Mouse (Mus musculus) Patski (cell line): ENCODE measurements at regions not wholly inside any gene's neighbourhood (a gene's known extent, or its start where the extent isn't known, plus 50 kb on each side); places are given as distances from the start of the nearest gene placed in this dataset.

Source experiments
- ATAC-seq: fragments of 100-300 bp; one replicate; pipeline ENCODE4 v1.8.0; 2021
- CTCF ChIA-PET: fragments of 350-600 bp; sonication (Branson Sonifier 250); formaldehyde crosslinking; loops from one replicate; lab custom pipeline; 2022; ENCODE audit warnings: inconsistent platforms; lab: Charles Lee
- POLR2A ChIA-PET: fragments of 350-600 bp; sonication (Branson Sonifier 250); formaldehyde crosslinking; loops from one replicate; lab custom pipeline; 2022; ENCODE audit warnings: antibody characterized with exemption, inconsistent platforms; lab: Charles Lee
- DNase-seq: peaks from one replicate; pipeline ENCODE4 v3.0.0-alpha.2; 2011; ENCODE audit warnings: low read depth, low spot score
- H3K27me3 ChIP-seq: fragments of 371-371 bp; one replicate; pipeline ENCODE4 v1.5.1; 2021
- CTCF ChIP-seq: fragments of 100-300 bp; IDR thresholded peaks from one replicate; pipeline ENCODE4 v1.5.1; 2021
- in situ Hi-C: fragments of 300-500 bp; cut with MboI; formaldehyde crosslinking; loops from 3 replicates; pipeline ENCODE4 v1.11.1; 2018; ENCODE audit warnings: low pct_unique_long_range_greater_than_20kb, mixed read lengths

- ChIA-PET POLR2A (interaction anchor here (1.5 kb wide), 1 partner anchor 36 kb away, joined by 4 read pairs; no protein-coding TSS in a partner anchor), CTCF (interaction anchor here (0.8 to 1.1 kb wide), 2 partner anchors 102 to 231 kb away, joined by 3 to 4 read pairs; no protein-coding TSS in a partner anchor)
- DNase-seq: no peak
- no peaks in the 10 kb centered on the region for H3K27me3 ChIP-seq
- in situ Hi-C loops: loop anchor here (10.0 kb wide), 2 partner anchors 179 to 459 kb away; no protein-coding TSS in a partner anchor
- TF ChIP-seq CTCF: no peak
- ATAC-seq: peak; percentile 90
Measured at GRCm38 (mm10) chr17:83276000-83276891, 61.2 kb downstream of the Pkdcc start.

DNA sequence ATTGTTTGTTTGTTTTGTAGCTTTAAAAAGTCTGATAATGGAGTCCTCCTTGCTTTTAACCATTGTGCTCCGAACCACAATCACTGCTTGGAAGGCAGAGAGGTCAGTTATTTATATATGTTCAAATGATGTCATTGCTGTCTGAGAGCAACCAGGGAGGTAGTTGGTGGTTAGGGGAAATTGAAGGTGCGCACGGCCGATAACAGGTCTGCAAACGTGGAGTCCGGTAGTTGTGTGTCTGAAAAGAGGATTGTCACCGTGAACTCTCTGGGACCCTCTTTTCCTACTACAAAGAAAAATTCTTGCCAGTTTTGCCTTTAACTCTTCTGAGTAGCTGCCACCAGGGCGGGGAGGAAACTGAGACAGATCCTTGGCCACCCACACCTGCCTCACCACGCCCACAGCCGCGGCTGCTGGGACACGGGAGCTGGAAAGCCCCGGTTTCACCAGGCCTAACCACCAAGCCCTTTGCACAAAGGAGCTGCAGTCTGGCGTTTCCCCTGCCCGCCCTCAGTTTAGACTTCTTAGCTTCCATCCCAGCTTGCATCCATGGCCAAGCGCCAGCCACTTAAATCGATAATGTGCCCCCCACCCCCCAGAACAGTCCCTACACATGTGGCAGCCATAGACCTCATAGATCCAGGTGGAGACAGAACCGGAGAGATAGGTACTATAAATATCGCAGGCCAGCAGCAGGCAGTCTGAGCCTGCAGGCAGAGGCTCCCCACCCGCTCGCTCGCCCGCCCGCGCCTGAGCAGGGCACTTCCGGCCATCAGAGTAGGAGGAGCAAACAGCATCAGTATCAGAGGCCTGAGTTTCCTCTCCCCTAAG is 62.2 kb downstream of the Pkdcc start:
- TF ChIP-seq CTCF: no peak
- no peaks in the 10 kb centered on the region for H3K27me3 ChIP-seq
- POLR2A ChIA-PET: no interaction called here
- DNase-seq: no peak
- CTCF ChIA-PET: interaction anchor here (1.0 to 1.6 kb wide), 2 partner anchors 12 to 14 kb away, joined by 3 read pairs; no protein-coding TSS in a partner anchor
- in situ Hi-C loops: loop anchor here (10.0 kb wide), 2 partner anchors 177 to 457 kb away; no protein-coding TSS in a partner anchor
- ATAC-seq: no peak

GRCm38 (mm10) chr17:83277948-83278924 is 63.1 kb downstream of the Pkdcc start:
- ATAC-seq: no peak
- in situ Hi-C loops: loop anchor here (10.0 kb wide), 2 partner anchors 177 to 457 kb away; no protein-coding TSS in a partner anchor
- no peak for DNase-seq
- POLR2A ChIA-PET: no interaction called here
- no peak for TF ChIP-seq CTCF
- CTCF ChIA-PET: interaction anchor here (1.0 to 1.6 kb wide), 2 partner anchors 11 to 13 kb away, joined by 3 read pairs; no protein-coding TSS in a partner anchor
- H3K27me3 ChIP-seq: no peaks in the 10 kb centered on the region

- no peak for TF ChIP-seq CTCF
- no peaks in the 10 kb centered on the region for H3K27me3 ChIP-seq
- ATAC-seq (no peak), DNase-seq (no peak)
- in situ Hi-C loops: no loop called here
- ChIA-PET POLR2A (no interaction called here), CTCF (no interaction called here)
Measured at GRCm38 (mm10) chr17:83283328-83283727, 67.4 kb upstream of the Eml4 start.

DNA sequence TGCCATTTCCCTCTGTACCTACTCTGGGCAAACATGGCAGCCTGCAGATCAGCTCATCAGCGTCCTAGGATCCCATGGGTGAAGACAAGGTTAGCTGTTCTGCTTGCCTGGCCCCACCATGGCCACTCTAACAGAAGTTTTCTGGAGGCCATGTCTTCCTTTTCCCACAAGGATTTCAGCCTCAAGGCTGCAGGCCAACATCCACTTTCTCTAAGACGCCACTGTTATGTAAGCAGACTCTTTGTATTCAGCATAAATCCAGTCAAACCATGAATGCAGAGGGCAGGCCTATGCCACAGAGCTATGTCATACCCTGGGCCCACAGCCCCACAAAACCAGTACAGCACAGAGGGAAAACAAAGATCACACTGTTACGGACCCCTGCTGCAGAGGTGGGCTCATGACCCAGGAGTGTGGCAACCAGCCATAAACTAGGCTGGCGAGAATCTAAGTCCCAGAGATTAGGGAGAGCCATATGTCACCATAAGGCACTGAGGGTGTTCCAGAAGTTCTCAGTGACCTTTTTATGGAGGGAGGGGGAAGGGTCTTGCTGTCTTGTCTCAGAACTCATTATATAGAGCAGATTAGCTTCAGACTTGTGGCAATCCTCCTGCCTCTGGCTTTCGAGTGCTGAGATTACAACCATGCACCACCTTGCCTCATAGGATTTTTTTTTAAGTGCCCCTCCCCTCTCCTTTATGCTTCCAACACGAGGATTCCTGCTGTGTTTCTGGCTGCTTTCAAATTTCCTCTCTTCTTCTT is 63.2 kb upstream of the Eml4 start:
- CTCF ChIA-PET: no interaction called here
- DNase-seq (no peak), ATAC-seq (no peak)
- TF ChIP-seq CTCF: no peak
- in situ Hi-C loops: no loop called here
- POLR2A ChIA-PET: no interaction called here
- H3K27me3 ChIP-seq: no peaks in the 10 kb centered on the region

DNA sequence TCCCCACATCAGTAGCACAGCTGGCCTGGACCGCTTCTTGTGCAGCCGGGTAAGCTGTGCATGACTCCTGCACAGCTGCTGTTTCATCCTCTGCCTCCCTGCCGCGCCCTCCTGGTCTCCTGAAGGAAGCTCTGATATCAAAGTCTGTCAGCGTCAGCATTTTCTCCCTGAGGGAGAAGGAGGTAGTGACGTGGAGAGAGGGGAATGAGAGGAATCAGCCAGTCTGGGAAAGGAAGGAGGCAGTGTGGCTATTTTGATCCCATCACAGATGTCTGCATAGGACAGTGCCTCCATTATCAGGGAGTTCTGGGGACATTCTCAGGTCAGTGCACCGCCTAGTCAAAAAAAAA is 62.6 kb upstream of the Eml4 start:
- POLR2A ChIA-PET: no interaction called here
- in situ Hi-C loops: no loop called here
- H3K27me3 ChIP-seq: no peaks in the 10 kb centered on the region
- ATAC-seq (no peak), DNase-seq (no peak)
- TF ChIP-seq CTCF: no peak
- CTCF ChIA-PET: no interaction called here

GRCm38 (mm10) chr17:83295526-83296238 is 55.0 kb upstream of the Eml4 start:
- in situ Hi-C loops: no loop called here
- POLR2A ChIA-PET: interaction anchor here (0.6 kb wide), 1 partner anchor 81 kb away, joined by 4 read pairs; no protein-coding TSS in a partner anchor
- DNase-seq (no peak), ATAC-seq (no peak)
- no peaks in the 10 kb centered on the region for H3K27me3 ChIP-seq
- no peak for TF ChIP-seq CTCF
- CTCF ChIA-PET: interaction anchor here (1.2 kb wide), 1 partner anchor 157 kb away, joined by 3 read pairs; no protein-coding TSS in a partner anchor

DNA sequence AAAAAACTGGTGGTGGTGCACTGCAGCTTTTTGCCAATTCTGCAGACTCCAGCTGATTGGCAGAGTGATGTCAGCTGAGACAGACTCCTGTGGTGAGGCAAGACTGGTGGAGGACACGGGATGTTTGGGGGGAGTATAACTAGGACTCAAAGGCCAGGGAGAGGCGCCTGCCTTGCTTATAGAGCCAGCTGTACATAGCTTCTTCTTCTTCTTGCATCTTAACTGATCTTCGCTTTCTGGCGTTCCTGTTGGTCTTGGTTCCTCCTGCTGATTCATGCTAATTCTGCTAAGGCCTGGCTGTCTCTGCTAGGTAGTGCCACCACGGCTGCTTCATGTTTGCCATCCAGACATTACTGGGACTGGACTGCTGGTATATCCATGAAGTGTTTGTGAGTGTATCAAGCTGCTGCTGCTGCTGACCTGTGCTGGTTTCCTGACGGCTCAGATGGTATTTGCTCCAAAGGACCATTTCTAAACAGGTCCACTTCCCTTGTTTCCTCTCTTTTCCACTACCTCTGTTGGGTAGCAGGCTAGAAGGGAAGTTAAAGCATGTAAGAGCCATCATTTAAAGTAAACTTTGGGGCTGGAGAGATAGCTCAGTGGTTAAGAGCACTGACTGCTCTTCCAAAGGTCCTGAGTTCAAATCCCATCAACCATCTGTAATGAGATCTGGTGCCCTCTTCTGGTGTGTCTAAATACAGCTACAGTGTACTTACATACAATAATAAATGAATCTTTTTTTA is 53.2 kb upstream of the Eml4 start:
- POLR2A ChIA-PET: interaction anchor here (0.6 kb wide), 1 partner anchor 220 kb away, joined by 3 read pairs; no protein-coding TSS in a partner anchor
- in situ Hi-C loops: no loop called here

More for the DNA sequence above, 53.2 kb upstream of the Eml4 start:
- no peaks in the 10 kb centered on the region for H3K27me3 ChIP-seq
- TF ChIP-seq CTCF: no peak
- CTCF ChIA-PET: no interaction called here
- ATAC-seq (no peak), DNase-seq (no peak)
